Mouse (Mus musculus) heart, postnatal 36 days (tissue): ENCODE data around the gene Ntf5. TPM values are rescaled to one million over a fixed set of nuclear protein-coding genes. Genes with fewer than 3 reads are reported as not detected.
"Not testable (repeated sequence)": the region's sequence is repeated elsewhere in the genome, so short reads cannot be mapped to it uniquely, and the experiment has no call there.

Source experiments
- DNase-seq, 2 experiments: peaks; one replicate each; pipeline ENCODE4 v3.0.0; 2021 to 2022
- intact Hi-C: fragments of 180-260 bp; cut with DNase I; formaldehyde crosslinking; loops from one replicate; pipeline ENCODE4 v1.15.1; 2025
- total RNA-seq, 2 experiments: library from RNA; stranded (reverse); gene quantifications; 2 replicates each; pipeline ENCODE4 v1.2.3; 2021

The Ntf5 gene
- under 1 TPM in 1 of 2 experiments, not detected in 1; 0.30 TPM for total RNA-seq

DNA sequence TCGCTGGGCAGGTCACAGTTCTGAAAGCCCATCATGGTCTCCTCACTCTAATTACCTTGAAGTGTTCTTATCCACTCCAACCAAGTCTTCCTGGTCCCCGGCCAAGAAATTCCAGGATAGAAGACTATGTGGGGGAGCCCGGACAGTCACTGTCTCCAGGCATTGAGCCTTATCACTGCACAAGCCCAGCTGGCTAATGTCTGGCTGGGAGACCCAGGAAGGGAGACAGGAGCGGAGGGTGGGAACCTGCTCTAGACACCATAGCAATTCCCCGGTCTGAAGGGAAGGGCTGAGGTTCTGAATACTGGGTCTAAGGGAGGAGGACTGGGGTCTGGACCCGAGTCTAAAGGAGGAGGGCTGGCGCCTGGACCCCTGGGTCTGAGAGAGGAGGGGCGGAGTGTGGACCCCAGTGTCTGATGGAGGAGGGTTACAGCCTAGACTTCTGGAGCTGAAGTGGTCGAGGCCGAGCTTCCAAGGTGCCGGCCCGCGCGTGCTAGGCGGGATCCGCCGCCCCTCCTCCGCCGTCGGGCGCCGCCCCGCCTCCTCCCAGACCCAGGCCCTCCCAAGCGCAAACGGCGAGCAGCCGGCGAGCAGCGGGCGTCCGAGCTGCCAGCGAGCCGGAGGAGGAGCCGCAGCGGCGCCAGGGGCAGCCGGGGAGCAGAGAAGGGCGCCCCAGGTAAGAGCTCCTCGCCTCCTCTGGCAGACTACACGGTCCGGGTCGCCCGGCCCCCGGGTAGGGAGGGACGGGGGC lies at the start of gene Ntf5:
TSS of gene Ntf5 (plus strand) at position 583 of the 751 bp plus-strand sequence.
- intact Hi-C loops: no loop called here
- DNase-seq: peak; percentile 10 to 17

DNA sequence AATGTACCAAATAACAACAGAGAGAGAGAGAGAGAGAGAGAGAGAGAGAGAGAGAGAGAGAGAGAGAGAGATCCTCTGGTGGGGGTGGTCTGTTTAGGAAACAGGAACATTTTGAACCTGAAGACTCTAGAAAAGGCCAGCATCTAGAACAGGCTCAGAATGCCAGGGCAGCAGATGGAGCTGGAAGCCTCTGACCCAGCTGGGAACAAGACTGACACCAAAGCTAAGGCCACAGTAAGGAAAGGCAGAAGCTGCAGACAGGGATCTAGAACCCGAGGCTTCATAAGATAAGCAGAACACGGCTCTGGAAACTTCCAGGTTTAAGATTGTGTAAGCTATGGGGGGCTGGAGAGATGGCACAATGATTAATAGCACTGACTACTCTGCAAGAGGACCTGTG lies 49.5 kb upstream of the Ntf5 start:
- intact Hi-C loops: no loop called here
- no peak for DNase-seq

DNA sequence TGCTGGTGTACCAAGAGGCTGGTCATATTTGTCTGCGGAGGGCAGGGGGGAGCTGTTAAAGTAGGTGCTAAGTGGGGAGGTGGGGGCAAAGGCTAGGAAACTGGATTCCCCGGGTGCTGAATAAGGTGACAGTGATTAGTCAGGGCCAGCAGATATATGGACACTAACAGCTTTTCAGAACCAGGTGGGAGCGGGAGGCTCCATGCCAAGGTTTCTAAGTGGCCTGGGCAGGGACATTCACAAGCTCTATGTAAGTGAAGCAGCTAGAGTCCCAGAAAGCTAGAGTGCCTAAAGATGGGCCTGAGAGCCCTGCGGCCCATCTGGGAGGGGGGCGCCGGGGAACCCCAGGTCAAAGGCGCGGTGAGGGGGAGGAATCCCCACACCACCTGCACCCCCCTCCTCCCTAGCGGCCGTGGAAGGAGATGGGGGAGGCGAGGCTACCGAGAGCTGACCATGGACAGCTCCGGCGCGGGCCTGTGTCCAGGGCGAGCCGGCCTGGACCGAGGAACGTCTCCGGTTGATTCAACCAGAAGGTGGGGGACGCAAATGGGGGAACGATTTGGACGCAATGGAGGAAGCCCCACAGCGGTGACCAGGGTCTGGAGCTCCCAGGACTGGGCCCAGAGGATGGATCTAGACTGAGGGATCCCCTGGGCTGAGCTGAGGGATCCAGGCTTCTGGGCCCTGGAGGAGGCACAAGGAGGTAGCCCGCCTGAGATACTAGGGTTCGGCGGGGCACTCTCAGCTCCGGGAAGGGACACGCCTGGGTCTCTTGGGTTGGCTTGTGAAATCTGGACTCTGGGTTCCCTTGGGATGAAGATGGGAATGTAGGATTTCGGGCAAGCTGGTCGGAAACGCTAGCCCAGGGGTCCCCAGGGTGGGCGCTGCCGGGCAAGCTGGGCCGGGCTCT lies 47.5 kb upstream of the Ntf5 start:
- peak; percentile 61 for DNase-seq
- intact Hi-C loops: no loop called here

DNA sequence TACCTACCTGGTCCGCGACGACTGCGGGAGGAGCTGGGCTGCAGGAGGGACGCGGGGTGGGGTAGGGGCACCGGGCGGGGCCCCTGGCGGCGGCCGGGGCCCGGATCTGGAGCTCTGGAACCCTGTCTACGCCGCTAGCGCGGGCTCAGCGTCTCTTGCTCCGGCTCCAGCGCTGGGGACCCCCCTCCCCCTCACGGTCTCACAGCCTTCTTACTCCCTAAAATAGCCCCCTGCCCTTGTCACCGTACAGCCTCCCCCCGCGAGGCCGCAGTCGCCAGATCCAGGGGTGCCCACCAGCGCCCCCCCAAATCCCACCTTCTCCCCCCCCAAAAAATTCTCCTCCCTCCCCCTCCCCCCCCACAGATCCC lies 46.9 kb upstream of the Ntf5 start, which contains the start of gene Ppfia3:
TSS of gene Ppfia3 (minus strand) at position 368 of the 368 bp plus-strand sequence.
- intact Hi-C loops: no loop called here
- DNase-seq: no peak

DNA sequence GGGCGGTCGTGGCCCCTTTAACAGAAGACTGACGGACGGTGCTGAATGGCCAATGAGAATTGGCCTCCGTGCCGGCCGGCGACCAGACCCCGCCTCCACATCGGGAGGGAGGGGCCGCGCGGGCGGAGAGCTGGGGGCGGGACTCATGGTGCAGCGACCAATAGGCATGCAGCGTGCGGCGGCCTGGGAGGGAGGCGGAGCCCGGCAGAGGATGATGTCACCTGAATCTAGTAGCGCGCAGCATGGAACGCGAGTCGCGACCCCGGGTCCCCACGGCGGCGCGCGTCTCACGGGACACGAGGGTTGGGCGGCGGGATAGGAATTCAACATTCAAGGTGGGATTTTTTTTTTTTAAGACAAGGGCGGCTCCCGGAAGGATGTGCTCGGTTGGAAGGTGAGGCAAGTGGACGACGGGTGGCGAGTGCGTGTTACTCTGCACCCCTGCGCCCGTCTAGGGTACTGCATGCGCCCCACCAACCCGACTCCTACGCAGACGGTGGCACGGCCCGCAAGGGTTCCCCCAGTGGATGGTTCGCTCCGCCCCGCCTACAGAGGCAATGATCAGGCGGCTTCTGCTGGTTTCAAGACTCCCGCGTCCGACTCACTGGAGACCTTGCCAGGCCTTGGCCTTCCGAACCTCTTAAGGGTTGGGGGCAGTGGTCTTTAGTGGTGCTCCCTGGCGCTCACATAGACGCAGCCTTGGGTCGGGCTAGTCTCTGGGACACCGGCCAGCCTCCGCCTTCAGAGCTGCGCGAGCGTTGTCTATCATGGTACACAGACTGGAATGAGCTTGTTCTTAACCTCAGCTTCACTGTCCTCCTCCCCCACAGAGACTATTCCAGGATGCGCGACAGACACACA lies 46.2 kb upstream of the Ntf5 start:
- intact Hi-C loops: no loop called here
- DNase-seq: peak; percentile 97 to 98

DNA sequence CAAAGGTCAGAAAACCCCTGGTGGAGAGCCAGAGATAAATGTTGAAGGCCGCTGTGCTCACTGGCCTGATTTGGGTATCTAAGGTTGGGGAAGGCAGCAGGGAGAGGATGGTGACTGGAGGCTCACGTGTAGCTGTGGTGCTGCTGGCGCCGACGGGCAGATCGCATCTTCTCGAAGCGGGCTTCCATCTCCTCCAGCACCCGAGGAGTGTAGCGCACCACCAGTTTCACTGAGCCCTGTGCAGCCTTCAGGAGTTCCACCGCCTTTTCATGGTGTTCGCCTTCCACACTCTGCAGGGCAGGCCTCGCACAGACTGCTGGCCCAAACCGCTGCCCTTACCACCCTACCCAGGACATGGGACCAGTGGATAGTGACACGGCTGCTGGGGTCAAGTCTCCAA lies 45.3 kb upstream of the Ntf5 start:
- DNase-seq: no peak
- intact Hi-C loops: loop anchor here (2.0 kb wide), 1 partner anchor 35 kb away; the partner anchor contains the start of gene Trpm4

DNA sequence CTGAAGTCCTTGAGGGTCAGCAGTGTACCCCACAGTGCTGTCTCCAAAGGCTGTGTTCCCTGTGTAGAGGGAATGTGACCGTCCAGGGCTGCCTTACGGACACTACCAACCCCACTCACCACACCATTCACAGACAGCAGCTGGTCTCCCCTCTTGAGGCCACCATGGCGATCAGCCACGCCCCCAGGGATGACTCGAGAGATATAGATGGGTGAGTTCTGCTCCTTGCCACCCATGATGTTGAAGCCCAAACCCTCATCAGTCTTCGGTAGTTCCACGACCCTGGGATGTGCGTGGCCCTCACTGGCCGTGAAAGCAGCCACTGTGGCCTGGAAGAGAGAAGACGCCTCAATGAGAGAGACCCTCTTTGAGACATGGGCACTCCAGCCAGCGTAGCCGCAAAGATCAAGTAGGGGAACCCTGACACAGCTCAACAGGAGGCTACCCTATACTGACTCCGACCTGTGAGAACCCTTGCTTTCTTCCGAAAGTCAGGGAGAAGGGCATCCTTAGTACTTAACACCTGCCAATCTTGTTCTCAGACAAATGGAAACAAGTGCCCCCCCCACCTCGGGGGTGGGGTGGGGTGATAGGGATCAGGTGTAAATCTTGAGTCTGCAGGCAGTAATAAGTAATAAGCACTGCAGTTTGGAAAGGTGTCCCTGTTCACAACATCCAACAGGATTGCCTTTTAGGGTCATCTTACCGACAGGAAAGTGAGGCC lies 44.3 kb upstream of the Ntf5 start:
- no peak for DNase-seq
- intact Hi-C loops: loop anchor here (2.0 kb wide), 1 partner anchor 36 kb away; the partner anchor contains the start of gene Trpm4

DNA sequence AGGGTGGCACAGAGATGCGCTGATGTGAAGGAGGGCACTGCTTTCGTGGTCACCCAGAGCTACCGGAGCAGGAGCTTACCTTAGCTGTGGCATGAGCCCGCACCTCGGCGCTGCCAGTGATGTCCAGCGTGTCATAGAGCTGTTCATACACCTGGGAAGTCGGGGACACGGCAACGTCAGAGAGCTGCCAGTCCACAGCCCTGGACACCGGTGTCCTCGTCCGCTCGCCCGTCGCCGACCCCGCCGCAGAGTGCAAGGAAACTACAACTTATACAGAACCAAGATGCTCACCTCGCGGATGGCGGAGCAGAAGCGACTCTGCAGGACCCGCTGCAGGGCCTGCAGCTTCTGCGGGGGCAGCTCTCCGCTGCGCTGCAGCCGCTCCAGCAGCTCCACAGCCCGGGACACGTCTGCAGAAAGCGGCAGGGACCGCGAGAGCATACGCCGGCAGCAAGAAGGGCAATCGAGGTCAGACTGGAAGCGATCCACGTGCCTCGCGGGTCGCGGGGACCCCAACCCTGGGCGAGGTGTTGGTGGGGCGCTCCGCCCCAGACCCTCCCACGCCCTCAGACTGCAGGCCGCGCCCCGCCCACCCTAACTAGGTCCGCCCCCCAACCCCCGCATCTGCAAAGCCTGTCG lies 43.5 kb upstream of the Ntf5 start:
- DNase-seq: no peak
- intact Hi-C loops: loop anchor here (2.0 kb wide), 2 partner anchors 25 to 37 kb away; partner anchors contain the start of genes Snrnp70 and Trpm4

DNA sequence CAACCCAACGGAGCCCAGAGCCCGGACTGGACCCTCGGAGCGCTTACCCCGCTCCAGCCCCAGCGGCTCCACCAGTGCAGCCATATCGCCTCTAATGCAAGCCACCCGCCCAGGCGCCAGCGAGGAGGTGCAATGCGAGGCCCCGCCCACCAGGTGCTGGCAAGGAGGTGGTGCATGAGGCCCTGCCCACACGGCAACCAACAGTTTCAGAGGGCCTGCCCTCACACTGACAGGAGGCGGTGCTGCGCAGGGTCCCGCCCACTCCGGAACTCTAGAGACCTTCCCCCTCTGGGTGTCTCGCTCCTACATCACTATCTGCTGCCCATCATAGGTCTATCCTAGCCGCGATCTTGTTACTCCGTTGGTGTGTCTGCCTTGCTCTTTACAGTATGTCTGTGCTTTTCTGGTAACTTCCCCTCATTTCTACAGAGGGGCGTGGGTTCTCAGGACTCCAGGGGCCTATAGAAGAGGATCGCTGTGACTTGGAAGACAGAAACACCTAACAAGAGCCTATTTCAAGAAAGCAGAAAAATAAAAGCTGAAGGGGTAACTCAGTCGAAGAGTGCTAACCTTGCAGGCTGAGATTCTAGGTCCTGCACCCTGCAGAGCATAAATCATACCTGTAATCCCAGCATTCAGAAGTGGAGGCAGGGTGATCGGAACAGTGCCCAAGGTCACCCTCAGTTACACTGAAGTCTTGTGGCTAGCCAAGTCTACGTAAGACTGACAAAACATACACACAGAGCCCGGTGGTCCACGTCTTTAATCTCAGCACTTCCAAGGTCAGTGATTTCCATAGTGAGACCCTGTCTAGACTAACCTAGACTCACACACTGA lies 42.8 kb upstream of the Ntf5 start, which contains the start of gene Lin7b:
TSS of gene Lin7b (minus strand) at position 109 of the 837 bp plus-strand sequence.
- peak; percentile 72 to 76 for DNase-seq
- intact Hi-C loops: loop anchor here (2.0 kb wide), 1 partner anchor 24 kb away; the partner anchor contains the start of gene Snrnp70

DNA sequence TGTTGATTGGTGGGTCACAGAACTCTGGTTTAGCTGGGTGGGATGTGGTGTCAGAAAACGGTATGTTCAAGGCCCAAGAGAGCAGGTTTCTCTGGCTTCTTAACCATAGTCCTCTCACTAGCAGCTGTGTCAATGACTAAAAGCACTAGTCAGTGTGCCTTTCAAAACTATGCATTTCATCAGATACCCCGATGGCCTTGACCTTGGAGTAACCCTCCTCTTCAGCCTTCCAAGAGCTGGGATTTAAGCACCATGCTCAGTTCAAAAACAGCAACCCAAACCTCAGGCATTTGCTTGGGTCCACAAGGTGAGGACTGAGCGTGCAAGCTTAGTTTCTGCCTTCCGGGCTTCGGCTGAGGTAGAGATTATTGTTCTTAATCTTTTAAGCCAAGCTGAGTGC lies 41.1 kb upstream of the Ntf5 start:
- intact Hi-C loops: no loop called here
- DNase-seq: no peak

DNA sequence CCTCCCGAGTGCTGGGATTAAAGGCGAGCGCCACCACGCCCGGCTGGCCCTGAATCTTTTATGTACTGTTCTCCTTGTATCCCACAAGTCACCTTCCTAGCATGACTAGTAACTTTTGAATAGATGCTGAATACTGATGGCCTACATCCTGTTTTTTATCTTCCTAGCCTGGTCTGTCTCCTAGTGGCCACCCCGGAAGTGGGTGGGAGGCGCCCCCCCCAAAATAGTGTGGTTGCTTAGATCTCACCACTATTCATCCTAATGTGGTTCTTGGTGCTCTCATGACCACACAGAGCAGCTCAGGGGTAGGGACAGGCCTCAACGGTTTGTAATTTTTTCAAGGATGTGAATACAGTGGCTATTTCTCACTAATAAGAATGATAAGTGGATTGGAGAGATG lies 38.9 kb upstream of the Ntf5 start:
- no peak for DNase-seq
- intact Hi-C loops: no loop called here

DNA sequence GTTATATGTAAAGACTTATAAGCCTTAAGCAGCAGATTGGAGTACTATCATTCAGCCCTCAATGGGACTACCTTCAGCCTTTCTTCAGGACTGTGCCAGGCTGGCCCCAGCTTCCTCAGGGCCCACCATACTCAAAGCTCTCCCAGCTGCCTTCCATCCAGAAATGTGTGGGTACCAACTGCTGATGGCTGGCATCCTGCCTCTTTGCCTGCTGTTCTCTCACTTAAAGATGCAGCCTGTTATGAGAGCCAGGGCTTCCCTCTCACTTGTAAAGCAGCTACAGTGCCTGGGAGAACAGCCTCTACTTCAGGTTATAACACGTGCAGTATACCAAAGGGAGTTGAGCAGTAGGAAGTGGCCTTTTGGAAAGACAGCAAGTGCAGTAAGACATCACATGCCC lies 37.4 kb upstream of the Ntf5 start:
- DNase-seq: no peak
- intact Hi-C loops: no loop called here

DNA sequence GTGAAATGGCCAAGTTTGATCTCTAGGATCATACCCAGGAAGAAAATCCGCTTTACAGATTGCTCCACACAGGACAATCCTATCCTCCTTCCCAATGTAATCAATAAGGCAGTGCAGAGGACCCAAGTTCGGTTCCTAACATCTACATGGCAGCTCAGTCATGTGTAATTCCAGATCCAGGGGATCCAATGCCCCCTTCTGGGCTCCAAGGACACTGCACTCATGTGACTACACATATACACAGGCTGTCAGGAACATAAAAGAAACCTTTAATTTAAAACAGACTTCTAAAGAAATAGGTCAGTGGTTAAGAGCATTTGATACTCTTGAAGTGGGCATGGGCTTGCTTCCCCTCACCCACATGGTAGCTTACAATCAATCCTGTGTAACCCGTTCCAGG lies 27.4 kb upstream of the Ntf5 start:
- no peak for DNase-seq

DNA sequence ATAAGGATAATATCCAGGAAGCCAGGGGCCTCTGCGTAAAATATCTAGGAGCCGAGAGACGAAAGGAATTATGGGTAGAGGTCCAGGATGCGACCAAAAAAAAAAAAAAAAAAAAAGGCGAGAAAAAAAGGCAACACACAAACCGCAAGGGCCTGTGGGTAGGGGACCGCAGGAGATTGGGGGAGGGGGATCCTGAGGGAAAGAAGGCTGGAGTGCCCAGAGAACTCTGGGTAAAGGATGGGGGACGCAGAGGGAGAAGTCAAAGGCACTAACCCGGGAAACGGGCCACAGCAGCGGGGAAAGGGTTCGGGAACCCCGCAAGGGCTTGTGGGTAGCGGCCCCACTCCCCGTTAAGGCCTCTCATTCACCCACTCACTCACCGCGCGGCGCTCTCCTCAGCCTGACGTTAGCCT lies 18.4 kb upstream of the Ntf5 start:
- no peak for DNase-seq
- intact Hi-C loops: loop anchor here (2.0 to 5.0 kb wide), 3 partner anchors 24 to 86 kb away; partner anchors contain the start of genes Gys1 and Lin7b

More for the DNA sequence above, 27.4 kb upstream of the Ntf5 start:
- intact Hi-C loops: no loop called here

DNA sequence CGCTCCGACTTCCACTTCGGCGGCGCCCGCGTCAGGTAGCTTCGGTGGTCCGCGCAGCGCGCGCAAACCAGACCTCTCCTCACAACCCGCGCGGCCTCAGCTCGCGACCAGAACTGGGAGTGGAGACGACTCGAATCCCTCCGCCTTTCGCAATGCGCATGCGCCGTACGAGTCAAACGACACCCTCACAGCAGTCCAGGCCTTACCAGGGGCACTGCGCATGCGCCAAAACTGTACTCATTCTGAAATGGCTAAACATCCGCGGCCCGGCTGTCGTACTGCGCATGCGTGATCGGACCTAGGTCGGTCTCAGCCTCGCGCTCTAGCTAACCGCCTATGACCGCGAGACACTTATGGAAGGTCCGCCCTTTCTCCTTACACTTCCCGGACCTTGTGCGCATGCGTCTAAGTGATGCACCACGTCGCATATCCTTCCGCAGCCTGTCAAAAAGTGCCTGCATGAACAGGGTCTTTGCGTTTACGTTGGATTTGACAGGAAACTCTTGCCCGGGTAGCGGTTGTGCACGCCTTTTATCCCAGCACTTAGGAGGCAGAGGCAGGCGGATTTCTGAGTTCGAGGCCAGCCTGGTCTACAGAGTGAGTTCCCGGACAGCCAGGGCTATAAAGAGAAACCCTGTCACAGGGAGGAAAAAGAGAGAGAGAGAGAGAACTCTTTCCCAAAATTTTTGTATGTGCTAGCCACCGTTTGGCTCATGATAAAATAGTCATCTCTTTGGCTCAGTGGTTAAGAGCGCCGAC lies 17.7 kb upstream of the Ntf5 start, which contains the start of gene Snrnp70:
TSS of gene Snrnp70 (minus strand) at position 165 of the 759 bp plus-strand sequence.
- intact Hi-C loops: loop anchor here (2.0 to 5.0 kb wide), 3 partner anchors 25 to 87 kb away; partner anchors contain the start of genes Gys1 and Lin7b
- DNase-seq: peak; percentile 100

DNA sequence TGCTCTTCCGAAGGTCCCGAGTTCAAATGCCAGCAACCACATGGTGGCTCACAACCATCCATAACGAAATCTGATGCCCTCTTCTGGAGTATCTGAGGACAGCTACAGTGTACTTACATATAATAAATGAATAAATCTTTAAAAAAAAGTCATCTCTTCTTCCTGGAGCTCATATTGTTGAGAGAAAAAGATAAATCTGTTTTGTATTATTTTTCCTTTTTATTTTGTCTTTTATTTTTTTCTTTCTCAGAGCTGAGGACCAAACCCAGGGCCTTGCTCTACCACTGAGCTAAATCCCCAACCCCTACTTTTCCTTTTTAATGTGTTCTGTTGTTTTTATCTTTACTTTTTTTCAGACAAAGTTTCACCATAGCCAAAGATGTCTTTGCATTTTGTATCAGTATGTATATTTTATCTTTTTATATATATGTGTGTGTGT lies 17.1 kb upstream of the Ntf5 start:
- not testable (repeated sequence) for DNase-seq
- intact Hi-C loops: loop anchor here (5.0 kb wide), 1 partner anchor 36 kb away; the partner anchor contains the start of gene Gys1

DNA sequence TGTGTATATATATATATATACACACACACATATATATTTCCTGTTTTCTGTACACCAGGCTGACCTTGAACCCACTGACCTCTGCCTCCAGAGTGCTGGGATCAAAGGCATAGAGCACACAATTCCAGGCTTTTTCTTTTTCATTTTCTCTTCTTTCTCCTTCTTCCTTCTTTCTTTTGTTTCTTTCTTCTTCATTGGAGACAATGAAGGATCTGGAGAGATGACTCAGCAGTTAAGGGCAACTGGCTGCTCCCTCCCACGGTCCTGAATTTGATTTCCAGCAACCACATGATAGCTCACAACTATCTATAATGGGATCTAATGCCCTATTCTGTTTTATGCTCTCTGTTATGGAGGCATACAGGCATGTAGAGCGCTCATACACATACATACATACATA lies 16.7 kb upstream of the Ntf5 start:
- intact Hi-C loops: loop anchor here (5.0 kb wide), 1 partner anchor 36 kb away; the partner anchor contains the start of gene Gys1
- no peak for DNase-seq
